Mouse (Mus musculus) telencephalon, adult 2 months (tissue): ENCODE measurements at regions not wholly inside any gene's neighbourhood (a gene's known extent, or its start where the extent isn't known, plus 50 kb on each side); places are given as distances from the start of the nearest gene placed in this dataset.

Experiments used
- DNase-seq: peaks from one replicate; pipeline ENCODE4 v3.0.0-alpha.2; 2011; ENCODE audit warnings: low read depth, low spot score

DNA sequence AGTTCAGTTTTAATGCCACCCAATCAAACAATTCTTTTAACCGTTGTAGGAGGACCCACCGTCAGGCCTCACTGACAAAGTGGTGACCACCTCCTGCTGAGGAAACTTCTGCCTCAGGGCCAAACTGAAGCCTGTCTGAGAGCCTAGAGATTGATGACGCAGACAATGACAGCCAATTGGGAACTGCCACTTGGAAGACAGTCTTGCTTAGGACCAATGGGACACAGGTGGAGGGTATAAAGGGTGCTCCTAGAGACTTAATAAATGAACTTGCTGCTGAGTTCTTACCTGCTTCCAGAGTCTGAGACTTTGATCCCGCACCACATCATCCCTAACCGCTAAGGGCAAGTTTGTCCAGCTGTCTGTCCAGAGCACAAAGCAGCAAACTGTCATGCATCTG, 80.0 kb downstream of the Tbx4 start:
- no peak for DNase-seq

GRCm38 (mm10) chr11:85970287-85970686, 84.1 kb downstream of the Tbx4 start:
- DNase-seq: no peak

DNA sequence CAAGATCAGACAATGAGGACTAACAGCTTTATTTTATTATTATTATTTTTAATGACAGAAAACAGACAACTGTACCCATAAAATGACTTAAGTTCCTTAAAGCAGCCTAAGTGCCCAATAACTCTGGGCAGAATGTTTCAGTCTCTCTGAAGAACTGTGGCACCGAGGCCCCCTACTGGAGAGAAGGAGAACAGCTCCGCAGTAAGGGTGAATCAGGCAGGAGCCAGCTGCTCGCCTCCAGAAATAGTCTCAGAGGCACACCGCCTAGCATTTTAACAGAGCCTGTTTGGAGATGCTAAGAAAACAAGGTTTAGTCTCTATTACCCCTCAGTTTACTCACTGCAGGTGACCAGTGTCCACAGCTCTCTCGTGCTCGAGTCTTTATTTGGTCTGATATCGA, 86.2 kb downstream of the Tbx4 start:
- peak; percentile 32 for DNase-seq

DNA sequence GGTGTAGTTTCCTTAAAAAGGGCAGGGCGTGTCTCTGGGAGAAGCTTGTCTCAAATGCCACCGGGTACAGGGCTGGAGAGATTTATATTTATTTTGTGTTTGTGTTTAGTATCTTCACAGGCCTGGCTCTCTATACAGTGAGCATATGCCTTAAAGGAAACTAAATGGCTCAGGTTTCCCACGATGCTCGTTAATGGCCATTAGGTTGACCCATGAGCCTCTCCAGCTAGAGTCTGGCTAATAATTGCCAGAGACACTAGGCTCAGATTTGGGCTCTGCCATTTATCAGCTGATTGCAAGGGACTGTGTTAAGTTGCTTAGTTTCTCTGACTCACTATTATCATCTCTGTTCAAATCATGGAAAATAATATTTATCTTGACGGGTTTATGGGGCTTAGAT, 87.5 kb downstream of the Tbx4 start:
- DNase-seq: no peak

DNA sequence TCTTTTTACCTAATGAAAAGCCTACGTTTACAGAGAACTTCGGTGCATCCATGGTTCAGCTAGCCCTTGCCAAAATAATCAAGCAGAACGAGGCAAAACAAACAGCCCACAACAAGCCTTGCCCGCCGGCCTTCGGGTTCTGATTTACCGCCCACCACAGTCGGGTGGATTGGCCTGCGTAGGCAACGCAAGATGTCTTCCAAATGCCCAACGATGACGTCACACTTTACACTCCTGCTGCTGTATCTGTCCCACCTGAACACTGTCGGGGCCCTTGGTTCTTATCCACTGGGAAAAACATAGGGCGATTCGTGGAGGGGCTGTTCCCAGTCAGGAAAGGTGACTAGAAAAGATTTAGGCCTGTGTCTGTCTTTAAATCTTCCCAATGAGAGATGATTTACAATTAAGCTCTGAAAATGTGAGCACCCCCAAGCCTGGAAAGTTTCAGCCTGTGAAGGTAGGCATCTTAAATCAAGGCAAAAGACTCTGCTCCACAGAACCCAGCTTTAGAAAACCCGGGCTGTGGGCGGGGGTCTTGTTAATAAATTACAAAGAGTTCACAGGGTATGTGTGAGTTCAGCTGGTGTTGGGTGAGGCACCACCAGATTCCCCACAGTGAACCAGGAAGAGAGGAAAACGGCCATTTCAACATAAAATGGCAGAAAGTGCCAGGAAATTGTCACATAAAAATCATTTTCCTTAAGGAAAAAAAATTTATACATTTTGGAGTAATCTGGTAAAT, 90.6 kb downstream of the Tbx4 start:
- no peak for DNase-seq

DNA sequence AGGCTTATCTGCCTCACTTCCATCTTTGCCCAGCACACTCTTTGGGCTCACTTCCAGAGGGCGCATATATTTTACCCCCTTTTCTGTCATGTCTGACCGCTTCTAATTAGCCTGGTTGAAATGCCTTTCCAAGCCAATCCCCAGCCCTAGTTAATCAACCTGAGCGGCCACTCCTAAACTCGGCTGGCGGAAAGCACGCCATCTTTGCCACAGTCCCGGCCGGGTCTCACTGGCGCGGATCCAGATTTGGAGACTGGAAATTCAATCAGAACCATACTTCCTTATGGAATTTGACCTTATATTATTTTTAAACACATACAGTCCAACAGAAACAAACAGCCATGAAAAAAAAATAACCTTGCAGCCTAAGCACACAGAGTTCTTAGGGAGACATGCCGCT, 94.2 kb downstream of the Tbx4 start:
- DNase-seq: no peak

- peak; percentile 52 for DNase-seq
Observed at GRCm38 (mm10) chr11:85981561-85981960, 95.3 kb downstream of the Tbx4 start.

DNA sequence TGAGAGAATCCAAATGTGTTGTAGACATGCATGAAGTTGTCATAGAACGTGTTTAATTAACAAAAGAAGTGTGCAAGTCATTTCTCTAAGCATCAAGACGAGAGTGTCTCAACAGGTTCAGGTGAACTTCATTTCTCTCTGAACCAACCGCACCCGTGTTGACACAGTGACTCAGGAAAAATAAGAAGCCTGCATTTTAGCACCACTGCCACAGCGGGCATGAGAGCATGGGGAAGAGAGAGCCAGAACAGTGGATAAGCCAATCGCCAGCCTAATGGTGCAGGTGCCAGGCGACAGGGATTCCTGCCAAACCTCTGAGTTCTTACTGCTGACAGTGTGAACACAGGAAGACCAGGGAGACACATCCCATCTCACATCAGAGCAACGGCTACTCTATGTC, 100.1 kb downstream of the Tbx4 start:
- DNase-seq: no peak

DNA sequence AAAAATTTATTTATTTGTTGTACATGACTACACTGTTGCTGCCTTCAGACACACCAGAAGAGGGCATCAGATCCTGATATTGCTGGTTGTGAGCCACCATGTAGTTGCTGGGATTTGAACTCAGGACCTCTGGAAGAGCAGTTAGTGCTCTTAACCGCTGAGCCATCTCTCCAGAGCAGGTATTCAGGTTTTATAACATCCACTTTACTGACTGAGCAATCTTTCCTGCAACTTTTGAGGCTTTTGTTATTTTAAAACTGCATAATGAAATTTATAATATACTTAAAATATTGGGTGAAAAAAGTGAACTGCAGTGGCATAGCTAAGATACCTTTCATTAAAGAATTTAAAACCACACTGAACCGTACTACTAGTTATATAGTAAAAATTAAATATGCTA, 101.0 kb downstream of the Tbx4 start:
- DNase-seq: no peak

GRCm38 (mm10) chr11:85989536-85989935, 103.3 kb downstream of the Tbx4 start:
- DNase-seq: no peak

DNA sequence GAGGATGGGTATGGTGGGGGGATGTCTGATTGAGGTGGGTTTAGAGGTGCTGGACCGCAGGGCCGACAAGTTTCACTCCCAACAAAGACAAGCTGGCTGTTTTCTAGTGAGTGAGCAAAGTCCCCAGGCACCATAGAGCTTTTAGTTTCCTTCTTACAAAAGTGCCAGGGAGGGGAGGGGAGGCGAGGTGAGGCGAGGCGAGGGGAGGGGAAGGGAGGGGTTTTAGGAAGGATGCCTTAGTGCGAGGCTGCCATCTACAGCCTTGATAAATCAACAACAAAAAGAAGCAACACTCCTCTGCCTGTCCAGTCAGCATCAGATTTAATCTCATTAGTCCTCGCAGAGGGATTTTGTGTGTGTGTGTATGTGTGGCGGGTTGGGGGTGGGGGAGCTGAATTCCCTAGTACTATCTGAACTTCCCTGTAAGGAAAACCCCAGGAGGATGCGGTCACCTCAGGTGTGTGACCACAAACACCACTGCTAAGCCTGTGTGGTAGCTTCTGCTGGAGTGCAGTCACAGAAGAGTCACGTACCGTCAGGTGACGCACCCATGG, 103.8 kb downstream of the Tbx4 start:
- DNase-seq: no peak

GRCm38 (mm10) chr11:85995318-85996095, 109.3 kb downstream of the Tbx4 start:
- DNase-seq: peak; percentile 17

DNA sequence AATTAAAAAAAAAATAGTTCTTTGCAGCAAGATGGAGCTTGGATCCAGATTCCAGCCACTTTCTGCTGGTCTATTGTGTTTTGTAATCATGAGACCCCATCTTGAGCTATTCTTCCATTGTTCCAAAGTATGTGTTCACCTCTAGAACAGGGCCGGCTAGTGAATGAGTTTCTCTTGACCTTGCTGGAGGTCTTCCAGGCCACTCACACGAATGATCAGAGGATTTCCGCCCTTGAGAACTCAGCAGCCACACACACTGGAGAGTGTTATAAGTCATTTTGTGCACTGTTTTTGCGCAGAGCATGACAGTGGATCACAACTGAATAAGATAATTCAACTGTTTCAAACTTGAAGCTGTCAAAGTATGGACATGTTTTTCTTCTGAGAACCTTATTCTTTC, 110.5 kb downstream of the Tbx4 start:
- DNase-seq: no peak

DNA sequence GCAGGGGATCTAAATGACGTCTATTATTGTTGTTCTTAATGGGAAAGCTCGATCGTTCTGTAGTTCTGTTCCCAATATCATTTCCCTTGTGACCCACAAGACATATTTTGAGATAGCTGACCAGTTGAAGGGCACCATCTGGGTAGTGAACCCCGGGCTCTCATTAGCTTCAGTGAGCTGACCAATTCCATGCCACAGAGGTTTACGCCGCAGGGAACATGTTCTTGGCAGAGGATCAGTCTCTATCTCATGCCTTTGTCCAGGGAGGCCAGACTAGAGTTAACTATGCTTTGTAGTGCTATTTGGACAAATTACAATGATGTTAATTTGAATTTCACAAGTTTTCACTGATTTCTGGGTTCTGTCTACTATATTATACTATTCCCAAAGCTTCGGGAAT, 117.1 kb downstream of the Tbx4 start:
- no peak for DNase-seq

DNA sequence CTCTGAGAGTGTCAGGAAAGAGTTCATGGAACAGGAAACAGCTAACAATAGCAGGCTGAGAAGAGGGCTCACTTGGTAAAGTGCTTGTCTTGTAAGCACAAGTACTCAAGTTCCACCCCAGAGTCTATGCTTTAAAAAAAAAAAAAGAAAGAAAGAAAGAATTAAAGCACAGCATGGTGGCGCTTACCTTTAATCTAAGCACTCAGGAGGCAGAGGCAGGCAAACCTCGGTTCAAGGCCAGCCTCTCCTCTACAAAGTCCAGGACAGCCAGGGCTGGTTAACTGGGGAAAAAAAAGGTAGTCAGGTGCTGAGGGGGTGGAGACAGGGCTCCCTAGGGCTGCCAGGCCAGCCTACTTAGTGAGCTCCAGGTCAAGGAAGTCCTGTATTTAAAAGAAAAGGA, 119.1 kb downstream of the Tbx4 start:
- no peak for DNase-seq

- DNase-seq: no peak
Observed at GRCm38 (mm10) chr11:86005899-86006445, 119.8 kb downstream of the Tbx4 start.

GRCm38 (mm10) chr11:86006859-86007258, 120.6 kb downstream of the Tbx4 start:
- no peak for DNase-seq
